Mouse (Mus musculus) gastrocnemius, postnatal 36 days (tissue): ENCODE measurements at regions not wholly inside any gene's neighbourhood (a gene's known extent, or its start where the extent isn't known, plus 50 kb on each side); places are given as distances from the start of the nearest gene placed in this dataset.

Source experiments
- DNase-seq, 2 experiments: peaks; one replicate each; pipeline ENCODE4 v3.0.0; 2022
- intact Hi-C: fragments of 180-260 bp; cut with DNase I; formaldehyde crosslinking; loops from one replicate; pipeline ENCODE4 v1.15.1; 2025

GRCm38 (mm10) chr5:126123216-126123615 is 591.6 kb downstream of the Tmem132b start:
- intact Hi-C loops = no loop called here
- no peak for DNase-seq

- no peak for DNase-seq
- intact Hi-C loops = no loop called here
These were observed 595.9 kb downstream of the Tmem132b start for GRCm38 (mm10) chr5:126127486-126127885.

GRCm38 (mm10) chr5:126148908-126149307 is 617.3 kb downstream of the Tmem132b start:
- DNase-seq = no peak
- intact Hi-C loops = no loop called here

- intact Hi-C loops = no loop called here
- DNase-seq = no peak
These were observed 623.8 kb downstream of the Tmem132b start for GRCm38 (mm10) chr5:126155216-126155880.

- intact Hi-C loops = no loop called here
- DNase-seq = no peak
These were observed 654.5 kb downstream of the Tmem132b start for GRCm38 (mm10) chr5:126186111-126186510.

- intact Hi-C loops = no loop called here
These were observed 668.3 kb downstream of the Tmem132b start for GRCm38 (mm10) chr5:126199876-126200275.

GRCm38 (mm10) chr5:126201535-126201934 is 670.0 kb downstream of the Tmem132b start:
- intact Hi-C loops = no loop called here
- DNase-seq = no peak

More at GRCm38 (mm10) chr5:126199876-126200275, 668.3 kb downstream of the Tmem132b start:
- DNase-seq = no peak

- intact Hi-C loops = no loop called here
- DNase-seq = no peak
These were observed 670.4 kb downstream of the Tmem132b start for GRCm38 (mm10) chr5:126201996-126202395.

GRCm38 (mm10) chr5:126217016-126217415 is 685.4 kb downstream of the Tmem132b start:
- intact Hi-C loops = no loop called here
- DNase-seq = no peak

- no peak for DNase-seq
- intact Hi-C loops = no loop called here
These were observed 686.2 kb downstream of the Tmem132b start for GRCm38 (mm10) chr5:126217746-126218145.

GRCm38 (mm10) chr5:126223696-126224095 is 692.1 kb downstream of the Tmem132b start:
- intact Hi-C loops = no loop called here
- DNase-seq = no peak

GRCm38 (mm10) chr5:126230768-126231167 is 699.2 kb downstream of the Tmem132b start:
- no peak for DNase-seq
- intact Hi-C loops = no loop called here

- no peak for DNase-seq
- intact Hi-C loops = no loop called here
These were observed 706.5 kb downstream of the Tmem132b start for GRCm38 (mm10) chr5:126238071-126238470.

GRCm38 (mm10) chr5:126245776-126246175 is 714.2 kb downstream of the Tmem132b start:
- intact Hi-C loops = no loop called here
- no peak for DNase-seq

- DNase-seq = no peak
- intact Hi-C loops = no loop called here
These were observed 718.8 kb downstream of the Tmem132b start for GRCm38 (mm10) chr5:126250331-126250730.

- intact Hi-C loops = no loop called here
- DNase-seq = no peak
These were observed 723.1 kb downstream of the Tmem132b start for GRCm38 (mm10) chr5:126254661-126255060.

- DNase-seq = no peak
- intact Hi-C loops = no loop called here
These were observed 726.3 kb downstream of the Tmem132b start for GRCm38 (mm10) chr5:126257860-126258259.

GRCm38 (mm10) chr5:126266471-126266870 is 734.9 kb downstream of the Tmem132b start:
- no peak for DNase-seq
- intact Hi-C loops = no loop called here

- DNase-seq = no peak
- intact Hi-C loops = no loop called here
These were observed 735.5 kb downstream of the Tmem132b start for GRCm38 (mm10) chr5:126266929-126267609.

- no peak for DNase-seq
- intact Hi-C loops = no loop called here
These were observed 737.0 kb downstream of the Tmem132b start for GRCm38 (mm10) chr5:126268592-126268991.

GRCm38 (mm10) chr5:126274316-126274715 is 742.7 kb downstream of the Tmem132b start:
- no peak for DNase-seq
- intact Hi-C loops = no loop called here

- DNase-seq = no peak
- intact Hi-C loops = no loop called here
These were observed 749.6 kb downstream of the Tmem132b start for GRCm38 (mm10) chr5:126281057-126281728.
